Mouse (Mus musculus) MEL (cell line): ENCODE measurements at regions not wholly inside any gene's neighbourhood (a gene's known extent, or its start where the extent isn't known, plus 50 kb on each side); places are given as distances from the start of the nearest gene placed in this dataset.

Experiments
- DNase-seq: peaks from one replicate; pipeline ENCODE4 v3.0.0; 2011; ENCODE audit warnings: low read depth, low spot score
- H3K27ac ChIP-seq: 2 replicates; pipeline ENCODE4 v1.5.1; 2012; ENCODE audit warnings: low read depth, mild to moderate bottlenecking, control low read depth, low read length, moderate library complexity; ENCODE audit not compliant: control insufficient read depth
- H3K27me3 ChIP-seq, 2 experiments: fragments of 150-350 bp in 1 of 2; sonication (generic) in 1 of 2; 2 replicates each; pipeline ENCODE4 v1.6.1; 2012; ENCODE audit warnings: low read length in 2 of 2, mild to moderate bottlenecking in 2 of 2, improper control_type of control experiment in 1 of 2, moderate library complexity in 1 of 2; ENCODE audit not compliant: insufficient read depth in 2 of 2, control insufficient read depth in 1 of 2
- H3K36me3 ChIP-seq, 2 experiments: 2 replicates each; pipeline ENCODE4 v1.6.1; 2012 to 2014; ENCODE audit warnings: low read length in 2 of 2, improper control_type of control experiment in 1 of 2, inconsistent platforms in 1 of 2, mild to moderate bottlenecking in 1 of 2; ENCODE audit not compliant: insufficient read depth in 2 of 2, control insufficient read depth in 1 of 2
- H3K4me1 ChIP-seq, 2 experiments: fragments of 150-350 bp in 1 of 2; sonication (generic) in 1 of 2; 2 replicates each; pipeline ENCODE4 v1.6.1; 2012; ENCODE audit warnings: low read length in 2 of 2, improper control_type of control experiment in 1 of 2, mild to moderate bottlenecking in 1 of 2; ENCODE audit not compliant: insufficient read depth in 2 of 2, control insufficient read depth in 1 of 2
- H3K4me3 ChIP-seq, 2 experiments: fragments of 150-350 bp in 1 of 2; sonication (generic) in 1 of 2; 2 replicates each; pipeline ENCODE4 v1.5.1; 2012; ENCODE audit warnings: low read depth in 2 of 2, low read length in 2 of 2, mild to moderate bottlenecking in 2 of 2, moderate library complexity in 2 of 2, control low read depth in 1 of 2, improper control_type of control experiment in 1 of 2; ENCODE audit not compliant: control insufficient read depth in 1 of 2, insufficient read depth in 1 of 2
- H3K79me2 ChIP-seq: 2 replicates; pipeline ENCODE4 v1.6.1; 2012; ENCODE audit warnings: mild to moderate bottlenecking, low read length, moderate library complexity; ENCODE audit not compliant: control insufficient read depth, poor library complexity, insufficient read depth
- H3K9ac ChIP-seq: 2 replicates; pipeline ENCODE4 v1.6.1; 2012; ENCODE audit warnings: low read depth, mild to moderate bottlenecking, control low read depth, low read length, moderate library complexity; ENCODE audit not compliant: control insufficient read depth, poor library complexity, severe bottlenecking
- H3K9me3 ChIP-seq: fragments of 150-350 bp; sonication (generic); replicated peaks from 2 replicates; pipeline ENCODE4 v1.6.1; 2012; ENCODE audit warnings: mild to moderate bottlenecking, low read length, improper control_type of control experiment, moderate library complexity; ENCODE audit not compliant: insufficient read depth
- BHLHE40 ChIP-seq: IDR thresholded peaks from 2 replicates; pipeline ENCODE4 v1.6.1; 2012; ENCODE audit warnings: low read depth, mild to moderate bottlenecking, inconsistent platforms, low read length, improper control_type of control experiment, borderline replicate concordance
- CHD1 ChIP-seq: IDR thresholded peaks from 2 replicates; pipeline ENCODE4 v1.6.1; 2012; ENCODE audit warnings: low read depth, mild to moderate bottlenecking, inconsistent platforms, low read length, improper control_type of control experiment
- CTCF ChIP-seq, 3 experiments: IDR thresholded peaks in 2 of 3; conservative IDR thresholded peaks in 1 of 3; 2 replicates each; pipeline ENCODE4 v1.5.1; 2011 to 2012; ENCODE audit warnings: low read length in 3 of 3, low read depth in 2 of 3, mild to moderate bottlenecking in 2 of 3, improper control_type of control experiment in 1 of 3, inconsistent platforms in 1 of 3, mixed read lengths in 1 of 3, moderate library complexity in 1 of 3; ENCODE audit not compliant: control insufficient read depth in 1 of 3, insufficient read depth in 1 of 3, poor library complexity in 1 of 3, severe bottlenecking in 1 of 3
- E2F4 ChIP-seq: IDR thresholded peaks from 2 replicates; pipeline ENCODE4 v1.6.1; 2011; ENCODE audit warnings: low read depth, low read length, improper control_type of control experiment, borderline replicate concordance
- EP300 ChIP-seq, 2 experiments: IDR thresholded peaks; 2 replicates each; pipeline ENCODE4 v1.6.1; 2011; ENCODE audit warnings: improper control_type of control experiment in 2 of 2, low read length in 2 of 2, low read depth in 1 of 2, mild to moderate bottlenecking in 1 of 2
- ETS1 ChIP-seq: IDR thresholded peaks from 2 replicates; pipeline ENCODE4 v1.6.1; 2012; ENCODE audit warnings: low read depth, mild to moderate bottlenecking, inconsistent platforms, low read length, improper control_type of control experiment, moderate library complexity
- HCFC1 ChIP-seq: IDR thresholded peaks from 2 replicates; pipeline ENCODE4 v1.6.1; 2012; ENCODE audit warnings: low read depth, mild to moderate bottlenecking, inconsistent platforms, low read length, improper control_type of control experiment, moderate library complexity
- JUND ChIP-seq: IDR thresholded peaks from 2 replicates; pipeline ENCODE4 v1.6.1; 2011; ENCODE audit warnings: low read depth, mild to moderate bottlenecking, improper control_type of control experiment, low read length
- MEF2A ChIP-seq: IDR thresholded peaks from 2 replicates; pipeline ENCODE4 v1.6.1; 2014; ENCODE audit warnings: low read depth, mild to moderate bottlenecking, inconsistent platforms, low read length, improper control_type of control experiment; ENCODE audit not compliant: poor library complexity, insufficient replicate concordance, severe bottlenecking; ENCODE audit errors: extremely low read depth
- NELFE ChIP-seq: IDR thresholded peaks from 2 replicates; pipeline ENCODE4 v1.6.1; 2011; ENCODE audit warnings: low read depth, low read length, improper control_type of control experiment
- NRF1 ChIP-seq: IDR thresholded peaks from 2 replicates; pipeline ENCODE4 v1.6.1; 2014; ENCODE audit warnings: low read depth, mild to moderate bottlenecking, inconsistent platforms, low read length, improper control_type of control experiment, moderate library complexity; ENCODE audit not compliant: poor library complexity, insufficient read depth, severe bottlenecking
- POLR2A ChIP-seq, 2 experiments: IDR thresholded peaks; 2 replicates each; pipeline ENCODE4 v1.6.1; 2011 to 2012; ENCODE audit warnings: low read length in 2 of 2, mild to moderate bottlenecking in 2 of 2, control low read depth in 1 of 2, improper control_type of control experiment in 1 of 2, low read depth in 1 of 2, moderate library complexity in 1 of 2; ENCODE audit not compliant: control insufficient read depth in 1 of 2, insufficient read depth in 1 of 2, poor library complexity in 1 of 2
- POLR2AphosphoS2 ChIP-seq: IDR thresholded peaks from 2 replicates; pipeline ENCODE4 v1.6.1; 2011; ENCODE audit warnings: low read length, improper control_type of control experiment
- RAD21 ChIP-seq: IDR thresholded peaks from 2 replicates; pipeline ENCODE4 v1.6.1; 2011; ENCODE audit warnings: mild to moderate bottlenecking, low read depth, low read length, improper control_type of control experiment
- RCOR1 ChIP-seq: IDR thresholded peaks from 2 replicates; pipeline ENCODE4 v1.6.1; 2012; ENCODE audit warnings: low read depth, mild to moderate bottlenecking, inconsistent platforms, low read length, improper control_type of control experiment
- TBP ChIP-seq: IDR thresholded peaks from 2 replicates; pipeline ENCODE4 v1.8.0; 2011; ENCODE audit warnings: low read depth, low read length, improper control_type of control experiment
- TCF12 ChIP-seq: IDR thresholded peaks from 2 replicates; pipeline ENCODE4 v1.6.1; 2014; ENCODE audit warnings: low read depth, mild to moderate bottlenecking, inconsistent platforms, low read length, improper control_type of control experiment, moderate library complexity
- USF1 ChIP-seq: IDR thresholded peaks from 2 replicates; pipeline ENCODE4 v1.6.1; 2014; ENCODE audit warnings: low read depth, mild to moderate bottlenecking, inconsistent platforms, low read length, improper control_type of control experiment, moderate library complexity
- ZC3H11A ChIP-seq: IDR thresholded peaks from 2 replicates; pipeline ENCODE4 v1.6.1; 2012; ENCODE audit warnings: low read depth, mild to moderate bottlenecking, inconsistent platforms, low read length, improper control_type of control experiment
- ZMIZ1 ChIP-seq: IDR thresholded peaks from 2 replicates; pipeline ENCODE4 v1.6.1; 2012; ENCODE audit warnings: low read depth, mild to moderate bottlenecking, inconsistent platforms, low read length, improper control_type of control experiment, moderate library complexity
- ZNF384 ChIP-seq: IDR thresholded peaks from 2 replicates; pipeline ENCODE4 v1.6.1; 2012; ENCODE audit warnings: low read depth, mild to moderate bottlenecking, inconsistent platforms, low read length, improper control_type of control experiment

- DNase-seq, result no peak
- Histone ChIP-seq H3K9ac (no peak overlapping the region), H3K27ac (no peak overlapping the region), H3K4me3 (no peak overlapping the region), H3K79me2 (no peaks in the 10 kb centered on the region), H3K36me3 (no peaks in the 10 kb centered on the region), H3K4me1 (no peaks in the 10 kb centered on the region), H3K27me3 (no peaks in the 10 kb centered on the region), H3K9me3 (no peaks in the 10 kb centered on the region)
- TF ChIP-seq NELFE (no peak), ZMIZ1 (no peak), JUND (no peak), ZC3H11A (no peak), NRF1 (no peak), RCOR1 (no peak), CTCF (IDR thresholded peaks at IDR 0.05 in 2 of 3, conservative IDR thresholded peaks at IDR 0.05 in 1 of 3; ENCODE audit: control insufficient read depth in 1 of 3, insufficient read depth in 1 of 3, low read depth in 2 of 3, low read length in 3 of 3, poor library complexity in 1 of 3, severe bottlenecking in 1 of 3) (no peak), EP300 (IDR thresholded peaks at IDR 0.05; ENCODE audit: low read depth in 1 of 2, low read length in 2 of 2) (no peak), TBP (no peak), BHLHE40 (no peak), POLR2A (IDR thresholded peaks at IDR 0.05; ENCODE audit: control insufficient read depth in 1 of 2, insufficient read depth in 1 of 2, low read depth in 1 of 2, low read length in 2 of 2, poor library complexity in 1 of 2) (no peak), HCFC1 (no peak), POLR2AphosphoS2 (no peak), TCF12 (no peak), ZNF384 (no peak), ETS1 (no peak), CHD1 (no peak), MEF2A (no peak)
Measured at GRCm38 (mm10) chr4:131316041-131316440, 371.9 kb downstream of the Matn1 start.

GRCm38 (mm10) chr4:131322323-131322722 lies 378.1 kb downstream of the Matn1 start:
- no peaks in the 10 kb centered on the region for H3K36me3 ChIP-seq
- no peak overlapping the region for H3K4me3 ChIP-seq

More at GRCm38 (mm10) chr4:131322323-131322722, 378.1 kb downstream of the Matn1 start:
- Histone ChIP-seq H3K27ac (no peak overlapping the region), H3K4me1 (no peaks in the 10 kb centered on the region), H3K79me2 (no peaks in the 10 kb centered on the region), H3K9me3 (no peaks in the 10 kb centered on the region), H3K27me3 (no peaks in the 10 kb centered on the region), H3K9ac (no peak overlapping the region)
- no peak for TF ChIP-seq POLR2AphosphoS2
- TF ChIP-seq E2F4, result no peak
- TF ChIP-seq USF1, result no peak
- TF ChIP-seq RAD21, result no peak
- DNase-seq, result no peak
